Mouse (Mus musculus) liver, embryonic 14.5 days (tissue): ENCODE measurements around the gene Engase. TPM values are rescaled to one million over a fixed set of nuclear protein-coding genes. Genes with fewer than 3 reads are reported as not detected.

Source experiments
- ATAC-seq: fragments of 200-750 bp; cut with Nextera tagmentation; 2 replicates; pipeline ENCODE4 v1.8.0; 2017; ENCODE audit warnings: moderate number of reproducible peaks, mild to moderate bottlenecking, moderate library complexity; ENCODE audit not compliant: insufficient read depth
- DNase-seq, 3 experiments: peaks; one replicate each; pipeline ENCODE4 v3.0.0-alpha.2; 2012 to 2013; ENCODE audit warnings: low read depth in 3 of 3, low spot score in 3 of 3
- H3K27ac ChIP-seq: fragments of 300-500 bp; sonication (generic); 2 replicates; pipeline ENCODE4 v1.5.1; 2014; ENCODE audit warnings: moderate library complexity, mild to moderate bottlenecking, control low read depth, inconsistent platforms
- H3K27me3 ChIP-seq: fragments of 300-500 bp; sonication (generic); 2 replicates; pipeline ENCODE4 v1.6.1; 2014; ENCODE audit warnings: mild to moderate bottlenecking, low read length, moderate library complexity; ENCODE audit not compliant: control insufficient read depth, insufficient read depth
- H3K36me3 ChIP-seq: fragments of 300-500 bp; sonication (generic); replicated peaks from 2 replicates; pipeline ENCODE4 v1.6.1; 2014; ENCODE audit warnings: low read depth; ENCODE audit not compliant: control insufficient read depth, insufficient read depth
- H3K4me1 ChIP-seq, 2 experiments: fragments of 200-500 bp in 1 of 2; fragments of 300-500 bp in 1 of 2; sonication (generic) in 1 of 2; replicated peaks; 2 replicates each; pipeline ENCODE4 v1.6.1; 2012 to 2014; ENCODE audit warnings: antibody characterized with exemption in 1 of 2, inconsistent platforms in 1 of 2, low read length in 1 of 2; ENCODE audit not compliant: control insufficient read depth in 2 of 2, insufficient read depth in 2 of 2
- H3K4me2 ChIP-seq: fragments of 300-500 bp; sonication (generic); 2 replicates; pipeline ENCODE4 v1.6.1; 2014; ENCODE audit warnings: low read depth, mild to moderate bottlenecking, control low read depth, moderate library complexity
- H3K4me3 ChIP-seq, 2 experiments: fragments of 200-500 bp in 1 of 2; fragments of 300-500 bp in 1 of 2; sonication (generic) in 1 of 2; 2 replicates each; pipeline ENCODE4 v1.5.1; 2012 to 2014; ENCODE audit warnings: low read depth in 2 of 2, low read length in 2 of 2, mild to moderate bottlenecking in 2 of 2, control low read depth in 1 of 2, inconsistent platforms in 1 of 2, moderate library complexity in 1 of 2; ENCODE audit not compliant: insufficient read depth in 1 of 2
- H3K9ac ChIP-seq: fragments of 300-500 bp; sonication (generic); replicated peaks from 2 replicates; pipeline ENCODE4 v1.6.1; 2014; ENCODE audit warnings: mild to moderate bottlenecking, control low read depth, moderate library complexity
- H3K9me3 ChIP-seq: fragments of 300-500 bp; sonication (generic); 2 replicates; pipeline ENCODE4 v1.6.1; 2016; ENCODE audit warnings: low read length, mixed read lengths; ENCODE audit not compliant: control insufficient read depth
- CTCF ChIP-seq: IDR thresholded peaks from 2 replicates; pipeline ENCODE4 v1.5.1; 2016; ENCODE audit warnings: antibody characterized with exemption, low read depth, control low read depth
- EP300 ChIP-seq: IDR thresholded peaks from 2 replicates; pipeline ENCODE4 v1.6.1; 2016; ENCODE audit warnings: antibody characterized with exemption, low read depth
- WGBS: fragments of 180-500 bp; shearing (Covaris S2); extraction: QIAGEN DNeasy Blood & Tissue Kit; methylation state at CpG from one replicate; pipeline ENCODE4 v1.1.7; 2014; ENCODE audit not compliant: insufficient replicate concordance; 5-methylcytosine and 5-hydroxymethylcytosine counted together
- polyA plus RNA-seq, 2 experiments: library from polyadenylated mRNA; depleted of rRNA in 1 of 2; stranded (reverse) in 1 of 2; unstranded in 1 of 2; fragments of >200 nt; fragmentation: Nextera tagmentation in 1 of 2; extraction: Ambion mirVana in 1 of 2; gene quantifications; 2 replicates each; pipeline versions ENCODE4 v1.2.1 to v1.2.3; 2012 to 2014

The Engase gene
- polyA plus RNA-seq, 2 experiments, result 4.1 to 6.5 TPM

DNA sequence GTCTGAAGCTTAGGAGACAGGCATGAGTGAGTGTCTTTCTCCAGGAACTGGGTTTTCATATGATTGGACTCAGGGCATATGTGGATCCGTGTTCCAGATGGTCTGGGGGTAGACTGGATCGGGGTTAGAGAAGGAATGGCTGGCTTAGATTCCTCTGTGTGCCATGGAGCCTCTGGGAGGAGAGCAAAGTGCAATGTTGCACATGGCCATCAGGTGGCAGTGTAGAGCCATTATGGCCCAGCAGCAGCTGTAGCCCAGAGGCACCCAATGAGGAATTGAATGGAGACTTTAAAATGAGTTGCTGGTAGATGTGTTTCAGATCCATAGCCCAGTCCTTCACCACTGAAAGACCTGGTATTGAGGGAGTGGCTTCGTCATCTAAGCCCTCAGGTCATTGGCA is 30.8 kb upstream of the Engase start:
- no peaks in the 10 kb centered on the region for H3K36me3 ChIP-seq
- peak; percentile 97 for TF ChIP-seq CTCF
- no peak for TF ChIP-seq EP300
- no peak overlapping the region for H3K4me3 ChIP-seq
- H3K4me1 ChIP-seq, result no peaks in the 10 kb centered on the region
- no peak for DNase-seq
- ATAC-seq, result 0 out of 2 replicates have a peak, but pooled peaks have one; percentile 41
- no peaks in the 10 kb centered on the region for H3K9me3 ChIP-seq
- H3K4me2 ChIP-seq, result no peak overlapping the region
- H3K27ac ChIP-seq, result no peak overlapping the region
- H3K9ac ChIP-seq, result no peak overlapping the region
- no peaks in the 10 kb centered on the region for H3K27me3 ChIP-seq
- WGBS, result 4% methylated on average over 3 of the region's 3 CpGs

GRCm38 (mm10) chr11:118447346-118447745 is 29.3 kb upstream of the Engase start:
- Histone ChIP-seq H3K27me3 (no peaks in the 10 kb centered on the region), H3K9me3 (no peaks in the 10 kb centered on the region), H3K27ac (no peak overlapping the region), H3K4me1 (no peaks in the 10 kb centered on the region), H3K4me3 (no peak overlapping the region), H3K9ac (no peak overlapping the region), H3K4me2 (no peak overlapping the region), H3K36me3 (no peaks in the 10 kb centered on the region)
- 46% methylated on average over 4 of the region's 4 CpGs for WGBS
- TF ChIP-seq EP300 (no peak), CTCF (no peak)
- DNase-seq (no peak), ATAC-seq (no peak)

DNA sequence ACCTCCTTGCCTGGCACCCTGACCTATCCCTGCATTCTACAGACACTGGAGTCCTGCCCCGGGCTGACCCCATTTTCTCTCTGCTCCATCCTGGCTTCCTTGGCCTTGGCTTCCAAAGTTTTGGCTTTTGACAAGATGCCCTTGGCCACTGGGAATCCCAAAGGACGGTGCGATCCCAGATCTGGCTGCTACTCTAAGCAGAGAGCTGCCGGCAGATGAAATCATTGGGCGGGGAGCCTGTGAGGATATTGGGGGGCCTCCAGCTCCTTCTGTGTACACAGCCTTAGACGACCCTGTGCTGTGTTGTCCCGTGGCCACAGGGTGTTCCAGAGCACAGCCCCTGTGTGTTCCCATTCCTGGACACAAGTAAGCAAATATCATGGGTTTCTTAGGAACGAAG is 28.2 kb upstream of the Engase start:
- DNase-seq (no peak), ATAC-seq (no peak)

DNA sequence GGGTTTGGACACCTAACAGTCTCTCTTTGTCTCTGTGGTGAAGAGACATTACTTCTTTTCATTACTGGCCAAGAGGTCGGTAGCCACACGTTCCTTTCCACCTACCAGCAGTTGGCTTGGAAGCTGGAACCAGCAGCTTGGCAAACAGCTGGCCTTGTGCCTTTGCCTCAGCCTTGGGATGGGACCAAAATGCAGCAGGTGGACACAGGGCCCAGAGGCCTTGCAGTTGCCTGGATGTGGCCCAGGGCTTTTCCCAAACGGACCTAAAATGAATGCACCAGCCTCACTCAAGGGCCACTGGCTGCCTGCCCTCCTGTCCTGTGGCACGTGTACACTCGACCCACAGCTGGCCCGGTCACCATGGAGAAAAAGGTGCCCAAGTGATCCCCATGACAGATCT is 25.4 kb upstream of the Engase start:
- DNase-seq, result no peak
- Histone ChIP-seq H3K4me2 (no peak overlapping the region), H3K4me1 (no peaks in the 10 kb centered on the region), H3K4me3 (no peak overlapping the region), H3K9me3 (no peaks in the 10 kb centered on the region), H3K27me3 (no peaks in the 10 kb centered on the region), H3K27ac (no peak overlapping the region), H3K9ac (no peak overlapping the region), H3K36me3 (no peaks in the 10 kb centered on the region)
- TF ChIP-seq CTCF (no peak), EP300 (no peak)
- 62% methylated on average over 6 of the region's 6 CpGs for WGBS
- no peak for ATAC-seq

More for the DNA sequence above, 28.2 kb upstream of the Engase start:
- H3K27ac ChIP-seq, result no peak overlapping the region
- no peaks in the 10 kb centered on the region for H3K9me3 ChIP-seq
- no peaks in the 10 kb centered on the region for H3K4me1 ChIP-seq
- no peak overlapping the region for H3K4me2 ChIP-seq
- 60% methylated on average over 8 of the region's 8 CpGs for WGBS
- no peaks in the 10 kb centered on the region for H3K27me3 ChIP-seq
- TF ChIP-seq EP300 (no peak), CTCF (no peak)
- H3K9ac ChIP-seq, result no peak overlapping the region
- no peak overlapping the region for H3K4me3 ChIP-seq
- no peaks in the 10 kb centered on the region for H3K36me3 ChIP-seq

- no peak overlapping the region for H3K9ac ChIP-seq
- H3K4me3 ChIP-seq, result no peak overlapping the region
- no peaks in the 10 kb centered on the region for H3K4me1 ChIP-seq
- H3K27ac ChIP-seq, result no peak overlapping the region
- ATAC-seq, result no peak
- H3K36me3 ChIP-seq, result no peaks in the 10 kb centered on the region
- no peaks in the 10 kb centered on the region for H3K9me3 ChIP-seq
- no peak for DNase-seq
- no peaks in the 10 kb centered on the region for H3K27me3 ChIP-seq
- 44% methylated on average over 2 of the region's 2 CpGs for WGBS
- TF ChIP-seq CTCF (no peak), EP300 (no peak)
- no peak overlapping the region for H3K4me2 ChIP-seq
Observed at GRCm38 (mm10) chr11:118452955-118453354, 23.7 kb upstream of the Engase start.
